Mouse (Mus musculus) urinary bladder, postnatal 14 days (tissue): ENCODE measurements around the gene Fbxo42.

ENCODE experiments used
- DNase-seq: peaks from one replicate; pipeline ENCODE4 v3.0.0; 2021; ENCODE audit warnings: low spot score

Fbxo42 gene

GRCm38 (mm10) chr4:141251071-141251470 lies 103.4 kb downstream of the Fbxo42 start:
- DNase-seq = no peak

DNA sequence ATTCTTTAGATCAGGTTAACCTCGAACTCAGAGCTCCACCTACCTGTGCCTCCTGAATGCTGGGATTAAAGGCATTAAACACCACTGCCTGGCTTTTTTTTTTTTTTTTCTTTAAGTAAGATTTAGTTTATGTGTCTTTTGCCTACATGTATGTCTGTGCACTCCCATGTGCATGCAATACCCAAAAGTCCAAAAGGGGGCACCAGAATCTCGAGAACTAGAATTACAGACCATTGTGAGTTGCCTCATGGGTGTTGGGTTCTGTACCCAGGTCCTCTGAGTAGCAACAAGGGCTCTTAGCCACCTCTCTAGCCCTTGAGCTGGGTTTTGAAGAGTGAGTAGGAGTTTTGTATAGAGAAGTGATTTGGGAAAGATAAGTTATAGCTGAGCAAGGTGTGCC lies 104.9 kb downstream of the Fbxo42 start:
- DNase-seq = no peak
